Mouse (Mus musculus) ES-Bruce4 (cell line): Measurements from ENCODE around the gene Tekt3. TPM values are rescaled to one million over a fixed set of nuclear protein-coding genes. Genes with fewer than 3 reads are reported as not detected.

Experiments used
- H3K27ac ChIP-seq: 2 replicates; pipeline ENCODE4 v1.5.1; 2012; ENCODE audit warnings: low read length, inconsistent platforms; ENCODE audit not compliant: insufficient read depth
- H3K27me3 ChIP-seq: 2 replicates; pipeline ENCODE4 v1.6.1; 2012; ENCODE audit warnings: mild to moderate bottlenecking, low read length, inconsistent platforms; ENCODE audit not compliant: control insufficient read depth, poor library complexity, insufficient read depth, severe bottlenecking
- H3K36me3 ChIP-seq: 2 replicates; pipeline ENCODE4 v1.6.1; 2012; ENCODE audit warnings: inconsistent platforms, mild to moderate bottlenecking, low read length, moderate library complexity; ENCODE audit not compliant: control insufficient read depth, poor library complexity, insufficient read depth, severe bottlenecking
- H3K4me1 ChIP-seq: one replicate; pipeline ENCODE4 v1.8.1; 2011; ENCODE audit warnings: low read length; ENCODE audit not compliant: control insufficient read depth, insufficient read depth
- H3K4me3 ChIP-seq: 2 replicates; pipeline ENCODE4 v1.5.1; 2011; ENCODE audit warnings: low read depth, mild to moderate bottlenecking, low read length
- H3K9ac ChIP-seq: 2 replicates; pipeline ENCODE4 v1.6.1; 2012; ENCODE audit warnings: low read depth, mild to moderate bottlenecking, inconsistent platforms; ENCODE audit not compliant: poor library complexity, severe bottlenecking
- H3K9me3 ChIP-seq: replicated peaks from 2 replicates; pipeline ENCODE4 v1.6.1; 2012; ENCODE audit warnings: mild to moderate bottlenecking, low read length, inconsistent platforms; ENCODE audit not compliant: control insufficient read depth, poor library complexity, insufficient read depth, severe bottlenecking
- CTCF ChIP-seq: IDR thresholded peaks from one replicate; pipeline ENCODE4 v1.8.1; 2011; ENCODE audit warnings: low read depth, low read length
- EP300 ChIP-seq: IDR thresholded peaks from 2 replicates; pipeline ENCODE4 v1.6.1; 2011; ENCODE audit warnings: low read depth, low read length; ENCODE audit not compliant: insufficient read depth
- POLR2A ChIP-seq: IDR thresholded peaks from one replicate; pipeline ENCODE4 v1.8.1; 2011; ENCODE audit warnings: low read length; ENCODE audit not compliant: insufficient read depth
- polyA plus RNA-seq: library from polyadenylated mRNA; stranded (reverse); fragments of >200 nt; gene quantifications from 2 replicates; pipeline ENCODE4 v1.2.4, GENCODE M21; 2011; ENCODE audit warnings: low read depth; ENCODE audit not compliant: missing spikeins, insufficient read depth, insufficient read length

The Tekt3 gene
- polyA plus RNA-seq, 1 experiment = not detected

DNA sequence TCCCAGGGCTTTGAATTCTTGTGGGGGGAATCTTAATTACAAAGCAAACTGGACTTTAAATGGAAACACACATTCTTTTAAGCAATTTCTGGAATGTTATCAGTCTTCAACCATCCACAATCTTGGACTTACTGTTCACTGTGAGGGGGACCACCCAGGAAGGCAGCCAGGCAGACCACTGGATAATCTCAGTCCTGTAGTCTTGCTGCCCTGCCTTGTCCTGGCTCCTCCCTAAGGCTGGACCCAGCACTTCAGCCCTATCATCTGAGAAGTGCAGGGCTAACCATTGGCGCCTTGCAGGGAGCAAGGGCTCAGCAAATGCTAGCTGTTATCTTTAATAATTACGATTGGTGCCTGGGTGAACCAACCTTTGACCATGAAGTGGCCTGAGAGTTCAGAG is 37.3 kb upstream of the Tekt3 start:
- Histone ChIP-seq H3K27ac (no peak overlapping the region), H3K27me3 (no peaks in the 10 kb centered on the region), H3K9ac (no peak overlapping the region), H3K4me1 (no peaks in the 10 kb centered on the region), H3K4me3 (no peak overlapping the region), H3K9me3 (no peaks in the 10 kb centered on the region), H3K36me3 (no peaks in the 10 kb centered on the region)
- TF ChIP-seq POLR2A = no peak
- TF ChIP-seq EP300 = no peak
- TF ChIP-seq CTCF = no peak

DNA sequence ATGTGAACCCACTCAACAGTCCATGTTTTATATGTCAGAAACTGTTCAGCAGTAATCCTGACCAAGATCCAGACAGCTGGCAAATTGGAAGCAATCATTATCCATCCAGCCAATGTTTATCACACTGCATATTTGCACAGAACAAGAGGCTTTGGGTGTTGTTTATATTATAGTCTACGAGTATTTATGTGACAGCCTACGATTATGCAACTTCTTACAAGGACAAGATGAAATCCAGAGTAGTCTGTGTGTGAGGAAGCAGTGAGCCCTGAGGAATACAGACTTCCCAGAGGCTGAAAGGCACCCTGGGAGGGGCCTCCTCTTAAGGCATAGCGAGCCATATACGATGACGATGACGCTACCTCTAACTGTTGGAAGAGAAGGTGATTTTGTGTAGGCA is 36.0 kb upstream of the Tekt3 start:
- H3K27me3 ChIP-seq = no peaks in the 10 kb centered on the region
- no peaks in the 10 kb centered on the region for H3K36me3 ChIP-seq
- H3K4me1 ChIP-seq = no peaks in the 10 kb centered on the region
- no peak overlapping the region for H3K27ac ChIP-seq
- TF ChIP-seq EP300 (no peak), POLR2A (no peak), CTCF (no peak)
- no peak overlapping the region for H3K9ac ChIP-seq
- H3K9me3 ChIP-seq = no peaks in the 10 kb centered on the region
- H3K4me3 ChIP-seq = no peak overlapping the region

DNA sequence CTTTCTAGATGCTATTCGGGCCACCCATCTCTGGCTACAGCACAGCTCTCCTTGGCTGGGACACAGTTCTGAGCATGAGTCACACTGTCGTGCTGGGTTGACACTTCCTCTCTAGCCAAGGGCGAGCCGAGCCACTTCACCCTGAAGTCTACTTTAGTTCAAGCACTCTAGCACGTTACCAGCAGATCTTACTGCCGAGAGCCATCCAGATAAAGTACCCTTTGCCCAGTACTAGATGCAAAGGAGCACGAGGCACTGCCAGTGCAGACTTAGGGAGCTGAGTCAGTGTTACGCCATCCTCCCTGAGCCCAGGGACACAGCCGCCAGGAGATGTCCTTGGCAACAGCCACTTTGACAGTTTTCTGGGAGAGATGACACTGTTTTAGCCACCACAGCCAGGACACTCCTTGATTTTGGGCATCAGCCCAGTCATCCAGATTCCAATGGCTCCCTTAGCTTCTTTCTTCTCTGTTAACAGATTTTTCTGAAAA is 34.8 kb upstream of the Tekt3 start:
- Histone ChIP-seq H3K9ac (no peak overlapping the region), H3K4me1 (no peaks in the 10 kb centered on the region), H3K36me3 (no peaks in the 10 kb centered on the region), H3K27me3 (no peaks in the 10 kb centered on the region), H3K9me3 (no peaks in the 10 kb centered on the region), H3K27ac (no peak overlapping the region), H3K4me3 (no peak overlapping the region)
- TF ChIP-seq EP300 (no peak), POLR2A (no peak), CTCF (no peak)

DNA sequence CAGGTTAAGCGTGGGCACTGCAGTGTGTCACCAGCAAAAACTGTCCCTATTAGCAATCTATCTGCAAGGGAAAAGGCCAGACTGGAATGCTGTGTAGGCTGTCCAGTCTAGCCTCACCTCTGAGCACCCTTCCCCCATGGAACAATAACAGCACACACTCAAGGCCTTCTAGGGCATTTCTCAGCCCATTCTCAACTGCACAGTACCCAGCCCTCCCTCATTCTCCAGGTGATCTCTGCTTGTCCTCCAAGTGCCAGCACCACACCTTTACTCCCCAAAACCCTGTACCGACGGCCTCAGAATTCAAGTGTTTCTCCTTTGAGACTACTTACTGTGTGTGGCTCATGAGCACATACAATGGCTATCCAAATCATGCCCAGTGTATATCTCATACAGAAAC is 33.3 kb upstream of the Tekt3 start:
- no peaks in the 10 kb centered on the region for H3K27me3 ChIP-seq
- H3K9ac ChIP-seq = no peak overlapping the region
- H3K4me1 ChIP-seq = no peaks in the 10 kb centered on the region
- TF ChIP-seq EP300 = no peak
- no peak for TF ChIP-seq POLR2A
- TF ChIP-seq CTCF = no peak
- H3K4me3 ChIP-seq = no peak overlapping the region
- H3K36me3 ChIP-seq = no peaks in the 10 kb centered on the region
- H3K9me3 ChIP-seq = no peaks in the 10 kb centered on the region
- H3K27ac ChIP-seq = no peak overlapping the region

DNA sequence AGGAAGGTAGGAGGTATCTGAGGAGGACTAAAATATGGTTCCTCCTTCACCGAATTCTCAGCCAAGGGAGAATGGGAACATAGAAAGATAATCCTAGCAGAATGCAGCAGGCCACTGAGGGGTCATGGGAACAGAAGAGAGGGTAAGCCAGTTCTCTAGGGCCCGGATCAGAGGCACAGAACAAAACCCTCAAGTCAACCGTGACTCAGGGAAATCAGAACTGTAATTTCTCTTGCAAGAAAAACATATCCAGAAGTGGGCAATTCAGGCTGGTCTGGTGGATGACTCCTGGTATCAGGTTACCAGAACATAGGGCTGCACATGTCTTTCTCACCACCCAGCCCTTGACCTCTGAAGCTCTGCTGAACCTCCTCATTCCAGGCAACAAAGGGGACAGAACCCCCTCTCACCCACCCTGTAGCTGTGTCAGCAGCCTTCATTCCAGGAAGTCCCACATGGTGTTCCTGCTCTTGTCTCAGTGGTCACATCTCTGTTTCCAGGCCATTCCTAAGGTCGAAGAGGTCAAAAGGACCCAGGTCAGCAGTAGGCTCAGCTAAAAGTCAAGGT is 32.2 kb upstream of the Tekt3 start:
- Histone ChIP-seq H3K4me1 (no peaks in the 10 kb centered on the region), H3K27ac (no peak overlapping the region), H3K27me3 (no peaks in the 10 kb centered on the region), H3K9me3 (no peaks in the 10 kb centered on the region), H3K36me3 (no peaks in the 10 kb centered on the region), H3K9ac (no peak overlapping the region), H3K4me3 (no peak overlapping the region)
- TF ChIP-seq POLR2A (no peak), CTCF (no peak), EP300 (no peak)

DNA sequence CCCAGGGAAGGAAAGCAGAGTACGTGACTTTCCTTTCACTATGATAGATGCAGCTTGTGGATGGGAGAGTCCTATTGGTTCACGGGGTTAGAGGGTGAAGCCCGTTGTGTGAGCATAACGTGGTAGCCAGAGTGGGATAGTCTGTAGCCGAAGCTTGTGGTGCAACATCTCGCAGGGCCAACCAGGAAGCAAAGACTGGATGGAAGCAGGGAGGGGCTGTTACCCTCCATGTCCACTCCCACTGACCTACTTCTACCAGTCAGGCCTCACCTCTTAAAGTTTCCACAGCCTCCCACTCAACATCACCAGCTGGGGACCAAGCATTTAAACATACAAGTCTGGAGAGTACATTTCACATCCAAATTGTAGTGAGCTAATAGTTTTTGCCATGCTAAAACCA is 31.7 kb upstream of the Tekt3 start:
- Histone ChIP-seq H3K4me3 (no peak overlapping the region), H3K4me1 (no peaks in the 10 kb centered on the region), H3K27me3 (no peaks in the 10 kb centered on the region), H3K9ac (no peak overlapping the region), H3K9me3 (no peaks in the 10 kb centered on the region), H3K36me3 (no peaks in the 10 kb centered on the region), H3K27ac (no peak overlapping the region)
- TF ChIP-seq POLR2A (no peak), EP300 (no peak), CTCF (no peak)
